Mouse (Mus musculus) midbrain, embryonic 14.5 days (tissue): Measurements from ENCODE around the gene Tra2b. TPM values are rescaled to one million over a fixed set of nuclear protein-coding genes. Genes with fewer than 3 reads are reported as not detected.
"Not testable (repeated sequence)": the region's sequence is repeated elsewhere in the genome, so short reads cannot be mapped to it uniquely, and the experiment has no call there.

ENCODE experiments used
- ATAC-seq: fragments of 200-750 bp; cut with Nextera tagmentation; 2 replicates; pipeline ENCODE4 v1.8.0; 2017; ENCODE audit warnings: moderate number of reproducible peaks, moderate library complexity; ENCODE audit not compliant: low FRiP score, low TSS enrichment
- DNase-seq: peaks from one replicate; pipeline ENCODE4 v3.0.0-alpha.2; 2015
- H3K27ac ChIP-seq: fragments of 300-500 bp; sonication (generic); replicated peaks from 2 replicates; pipeline ENCODE4 v1.5.1; 2014; ENCODE audit warnings: mild to moderate bottlenecking, low read depth, low read length, moderate library complexity
- H3K27me3 ChIP-seq: fragments of 300-500 bp; sonication (generic); 2 replicates; pipeline ENCODE4 v1.6.1; 2014; ENCODE audit warnings: low read length, control low read depth, mixed read lengths; ENCODE audit not compliant: control insufficient read depth, insufficient read depth
- H3K36me3 ChIP-seq: fragments of 300-500 bp; sonication (generic); 2 replicates; pipeline ENCODE4 v1.6.1; 2014; ENCODE audit warnings: low read length, control low read depth; ENCODE audit not compliant: control insufficient read depth, insufficient read depth
- H3K4me1 ChIP-seq: fragments of 300-500 bp; sonication (generic); 2 replicates; pipeline ENCODE4 v1.6.1; 2014; ENCODE audit warnings: mild to moderate bottlenecking, antibody characterized with exemption, low read length, control low read depth; ENCODE audit not compliant: control insufficient read depth, insufficient read depth
- H3K4me2 ChIP-seq: fragments of 300-500 bp; sonication (generic); 2 replicates; pipeline ENCODE4 v1.6.1; 2014; ENCODE audit warnings: mild to moderate bottlenecking, low read length, moderate library complexity
- H3K4me3 ChIP-seq: fragments of 300-500 bp; sonication (generic); replicated peaks from 2 replicates; pipeline ENCODE4 v1.5.1; 2014; ENCODE audit warnings: low read depth, low read length
- H3K9ac ChIP-seq: fragments of 300-500 bp; sonication (generic); replicated peaks from 2 replicates; pipeline ENCODE4 v1.6.1; 2014; ENCODE audit warnings: mild to moderate bottlenecking, low read length, moderate library complexity
- H3K9me3 ChIP-seq: fragments of 300-500 bp; sonication (generic); 2 replicates; pipeline ENCODE4 v1.6.1; 2016; ENCODE audit warnings: low read length, control low read depth, mixed read lengths; ENCODE audit not compliant: control insufficient read depth
- WGBS: fragments of 180-500 bp; shearing (Covaris S2); extraction: QIAGEN DNeasy Blood & Tissue Kit; methylation state at CpG from one replicate; pipeline ENCODE4 v1.1.7; 2014; 5-methylcytosine and 5-hydroxymethylcytosine counted together
- polyA plus RNA-seq: library from polyadenylated mRNA; unstranded; fragments of >200 nt; fragmentation: Nextera tagmentation; extraction: Ambion mirVana; gene quantifications from 2 replicates; pipeline ENCODE4 v1.2.1, GENCODE M21; 2014

Tra2b gene
- polyA plus RNA-seq, 1 experiment from 2014 or later: 286 TPM

GRCm38 (mm10) chr16:22239978-22240377, 25.8 kb downstream of the Tra2b start:
- H3K9ac ChIP-seq: no peak overlapping the region
- DNase-seq: no peak

GRCm38 (mm10) chr16:22238928-22239620, 26.7 kb downstream of the Tra2b start:
- Histone ChIP-seq H3K27me3 (no peaks in the 10 kb centered on the region), H3K4me3 (no peak overlapping the region), H3K4me2 (no peak overlapping the region), H3K27ac (no peak overlapping the region), H3K9ac (no peak overlapping the region), H3K36me3 (peaks cover 37% of the 10 kb centered on the region), H3K9me3 (no peaks in the 10 kb centered on the region), H3K4me1 (peaks cover 3% of the 10 kb centered on the region; the same call in 1 of the 2 replicates)
- WGBS: 80% methylated on average over 4 of the region's 4 CpGs
- no peak for DNase-seq
- no peak for ATAC-seq

More at GRCm38 (mm10) chr16:22239978-22240377, 25.8 kb downstream of the Tra2b start:
- H3K27me3 ChIP-seq: no peaks in the 10 kb centered on the region
- no peak overlapping the region for H3K4me2 ChIP-seq
- H3K9me3 ChIP-seq: no peaks in the 10 kb centered on the region
- H3K27ac ChIP-seq: no peak overlapping the region
- peaks cover 46% of the 10 kb centered on the region for H3K36me3 ChIP-seq
- no peak overlapping the region for H3K4me3 ChIP-seq
- WGBS: 84% methylated on average over 2 of the region's 2 CpGs
- H3K4me1 ChIP-seq: no peaks in the 10 kb centered on the region
- ATAC-seq: no peak

GRCm38 (mm10) chr16:22238402-22238801, 27.4 kb downstream of the Tra2b start:
- 90% methylated on average over 4 of the region's 4 CpGs for whole genome bisulfite sequencing
- DNase-seq: not testable (repeated sequence)
- peaks cover 30% of the 10 kb centered on the region for H3K36me3 ChIP-seq

GRCm38 (mm10) chr16:22236814-22237213, 29.0 kb downstream of the Tra2b start:
- DNase-seq: no peak
- no peak overlapping the region for H3K4me2 ChIP-seq
- H3K27me3 ChIP-seq: no peaks in the 10 kb centered on the region
- H3K9ac ChIP-seq: no peak overlapping the region
- 94% methylated on average over 16 of the region's 16 CpGs for WGBS
- no peak overlapping the region for H3K4me3 ChIP-seq
- peaks cover 3% of the 10 kb centered on the region; the same call in 1 of the 2 replicates for H3K4me1 ChIP-seq
- H3K36me3 ChIP-seq: peaks cover 14% of the 10 kb centered on the region
- no peak overlapping the region for H3K27ac ChIP-seq
- no peaks in the 10 kb centered on the region for H3K9me3 ChIP-seq
- no peak for ATAC-seq

More at GRCm38 (mm10) chr16:22238402-22238801, 27.4 kb downstream of the Tra2b start:
- not testable (repeated sequence) for H3K4me3 ChIP-seq, H3K4me1 ChIP-seq, H3K4me2 ChIP-seq, ATAC-seq, H3K27ac ChIP-seq, H3K27me3 ChIP-seq, H3K9ac ChIP-seq, H3K9me3 ChIP-seq

- DNase-seq: no peak
- no peak for ATAC-seq
- 17% methylated on average over 6 of the region's 6 CpGs for WGBS
Observed at GRCm38 (mm10) chr16:22234535-22234934, 31.3 kb downstream of the Tra2b start.

GRCm38 (mm10) chr16:22230276-22230675, 35.5 kb downstream of the Tra2b start:
- not testable (repeated sequence) for DNase-seq, H3K4me1 ChIP-seq, H3K4me3 ChIP-seq, H3K9me3 ChIP-seq, H3K4me2 ChIP-seq, H3K36me3 ChIP-seq, H3K27ac ChIP-seq, H3K27me3 ChIP-seq, ATAC-seq, H3K9ac ChIP-seq
- 85% methylated on average over 16 of the region's 16 CpGs for WGBS

More at GRCm38 (mm10) chr16:22234535-22234934, 31.3 kb downstream of the Tra2b start:
- Histone ChIP-seq H3K36me3 (no peaks in the 10 kb centered on the region), H3K27ac (no peak overlapping the region), H3K4me3 (no peak overlapping the region), H3K27me3 (no peaks in the 10 kb centered on the region), H3K9me3 (no peaks in the 10 kb centered on the region), H3K4me1 (peaks cover 3% of the 10 kb centered on the region; the same call in 1 of the 2 replicates), H3K4me2 (no peak overlapping the region), H3K9ac (no peak overlapping the region)

- Histone ChIP-seq H3K4me1 (no peaks in the 10 kb centered on the region), H3K4me3 (no peak overlapping the region), H3K9me3 (no peaks in the 10 kb centered on the region), H3K36me3 (no peaks in the 10 kb centered on the region), H3K27ac (no peak overlapping the region), H3K9ac (no peak overlapping the region), H3K27me3 (no peaks in the 10 kb centered on the region), H3K4me2 (no peak overlapping the region)
- 92% methylated on average over 1 of the region's 1 CpGs for WGBS
- no peak for DNase-seq
- no peak for ATAC-seq
Observed at GRCm38 (mm10) chr16:22203501-22203900, 62.3 kb downstream of the Tra2b start.

- no peaks in the 10 kb centered on the region for H3K9me3 ChIP-seq
- H3K4me2 ChIP-seq: no peak overlapping the region
- H3K27me3 ChIP-seq: no peaks in the 10 kb centered on the region
- DNase-seq: no peak
- no peak overlapping the region for H3K9ac ChIP-seq
- no peak for ATAC-seq
- no peaks in the 10 kb centered on the region for H3K4me1 ChIP-seq
- no peak overlapping the region for H3K4me3 ChIP-seq
- no peak overlapping the region for H3K27ac ChIP-seq
- 71% methylated on average over 3 of the region's 3 CpGs for WGBS
- no peaks in the 10 kb centered on the region for H3K36me3 ChIP-seq
Observed at GRCm38 (mm10) chr16:22201858-22202257, 63.9 kb downstream of the Tra2b start.

GRCm38 (mm10) chr16:22200476-22200875, 65.3 kb downstream of the Tra2b start:
- Histone ChIP-seq H3K9ac (no peak overlapping the region), H3K27ac (no peak overlapping the region), H3K4me3 (no peak overlapping the region), H3K27me3 (no peaks in the 10 kb centered on the region), H3K9me3 (no peaks in the 10 kb centered on the region), H3K4me2 (no peak overlapping the region), H3K36me3 (no peaks in the 10 kb centered on the region), H3K4me1 (no peaks in the 10 kb centered on the region)
- DNase-seq (peak; percentile 6), ATAC-seq (no peak)
- 26% methylated on average over 1 of the region's 1 CpGs for WGBS
